Mouse (Mus musculus): Measurements from ENCODE around the gene Rhbdd2. TPM values are rescaled to one million over a fixed set of nuclear protein-coding genes. Genes with fewer than 3 reads are reported as not detected.

The Rhbdd2 gene
- polyA plus RNA-seq, 1 experiment from 2014 or later = 61.7 TPM

DNA sequence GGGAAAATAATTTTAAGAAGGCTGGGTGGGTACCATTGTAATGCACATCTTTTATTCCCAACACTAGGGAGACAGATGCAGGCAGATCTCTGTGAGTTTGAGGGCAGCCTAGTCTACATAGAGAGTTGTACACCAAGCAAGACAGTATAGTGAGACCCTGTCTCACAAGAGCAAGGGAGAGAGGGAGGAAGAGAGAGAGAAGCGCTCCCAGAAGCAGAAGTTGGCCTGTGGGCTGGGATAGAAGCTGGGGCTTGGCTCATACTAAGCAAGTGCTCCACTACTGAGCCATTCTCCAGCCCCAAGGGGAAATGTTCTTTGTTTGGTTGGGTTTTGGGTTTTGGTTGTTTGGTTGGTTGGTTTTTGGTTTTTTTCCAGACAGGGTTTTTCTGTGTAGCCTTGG lies 8.6 kb downstream of the Rhbdd2 start:
- Histone ChIP-seq H3K36me3 (ENCODE audit: control insufficient read depth, insufficient read depth, low read length) (peaks cover 41% of the 10 kb centered on the region), H3K4me2 (replicated peaks; ENCODE audit: low read depth, low read length) (no peak overlapping the region), H3K9me3 (ENCODE audit: control insufficient read depth, low read length) (no peaks in the 10 kb centered on the region), H3K4me1 (ENCODE audit: control insufficient read depth, insufficient read depth, low read length) (no peaks in the 10 kb centered on the region), H3K9ac (ENCODE audit: low read depth, low read length) (no peak overlapping the region), H3K4me3 (ENCODE audit: low read length) (no peak overlapping the region), H3K27me3 (ENCODE audit: control insufficient read depth, insufficient read depth, low read length) (no peaks in the 10 kb centered on the region), H3K27ac (ENCODE audit: low read depth, low read length) (no peak overlapping the region)
- 93% methylated on average over 1 of the region's 1 CpGs for WGBS
- no peak for ATAC-seq (ENCODE audit: low FRiP score, low TSS enrichment)

DNA sequence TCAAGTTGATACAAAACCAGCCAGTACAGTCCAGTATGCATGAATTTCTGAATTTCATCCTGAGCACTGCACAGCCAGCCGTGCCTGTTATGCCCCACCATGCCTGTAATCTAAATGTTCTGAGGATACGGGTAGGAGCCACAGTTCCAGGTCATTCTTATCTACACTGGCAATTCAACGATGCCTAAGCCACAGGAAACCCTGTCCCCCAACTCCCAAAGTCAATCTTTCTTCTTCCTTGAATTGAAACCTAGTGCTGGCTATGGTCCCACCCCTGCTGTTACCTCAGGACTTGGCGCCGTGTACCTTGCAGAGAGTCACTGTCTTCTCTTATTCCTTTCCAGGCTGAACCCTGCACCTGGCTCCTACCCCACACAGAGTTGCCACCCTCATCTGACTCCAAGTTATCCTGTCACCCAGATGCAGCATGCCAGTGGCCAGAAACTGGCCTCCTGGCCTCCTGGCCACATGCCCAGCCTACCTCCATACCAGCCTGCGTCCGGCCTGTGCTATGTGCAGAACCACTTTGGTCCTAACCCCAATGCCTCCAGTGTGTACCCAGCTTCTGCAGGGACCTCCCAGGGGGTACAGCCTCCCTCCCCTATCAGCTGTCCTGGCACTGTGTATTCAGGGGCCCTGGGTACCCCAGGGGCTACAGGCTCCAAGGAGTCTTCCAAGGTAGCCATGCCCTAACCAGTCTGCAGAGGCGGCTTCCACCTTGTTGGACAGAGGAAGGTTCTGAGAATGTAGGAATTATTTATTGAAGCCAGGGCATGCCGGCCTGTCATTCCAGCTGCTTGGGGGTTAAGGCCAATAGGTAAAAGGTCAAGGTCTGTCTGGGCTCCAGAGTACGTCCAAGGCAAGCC lies 10.5 kb downstream of the Rhbdd2 start:
- H3K4me2 ChIP-seq (replicated peaks; ENCODE audit: low read depth, low read length) = no peak overlapping the region
- no peak overlapping the region for H3K4me3 ChIP-seq (ENCODE audit: low read length)
- no peaks in the 10 kb centered on the region for H3K27me3 ChIP-seq (ENCODE audit: control insufficient read depth, insufficient read depth, low read length)
- peaks cover 23% of the 10 kb centered on the region for H3K36me3 ChIP-seq (ENCODE audit: control insufficient read depth, insufficient read depth, low read length)
- no peaks in the 10 kb centered on the region for H3K4me1 ChIP-seq (ENCODE audit: control insufficient read depth, insufficient read depth, low read length)
- H3K9me3 ChIP-seq (ENCODE audit: control insufficient read depth, low read length) = no peaks in the 10 kb centered on the region
- H3K9ac ChIP-seq (ENCODE audit: low read depth, low read length) = no peak overlapping the region
- no peak for ATAC-seq (ENCODE audit: low FRiP score, low TSS enrichment)
- WGBS = 85% methylated on average over 10 of the region's 10 CpGs
- H3K27ac ChIP-seq (ENCODE audit: low read depth, low read length) = no peak overlapping the region

DNA sequence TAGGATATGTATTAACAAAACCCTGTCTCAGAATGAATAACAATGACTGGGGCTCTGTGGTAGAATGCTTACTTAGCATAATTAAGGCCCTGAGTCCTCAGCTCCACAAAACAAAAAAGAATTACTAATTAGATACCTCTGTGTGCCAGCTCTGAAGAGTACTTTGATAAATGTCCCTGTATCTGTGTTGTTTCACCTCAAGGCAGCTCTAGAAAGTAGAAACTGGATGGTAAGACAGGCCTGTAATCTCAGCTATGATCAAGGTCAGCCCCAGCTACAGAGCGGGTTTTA lies 11.1 kb downstream of the Rhbdd2 start:
- H3K27me3 ChIP-seq (ENCODE audit: control insufficient read depth, insufficient read depth, low read length) = no peaks in the 10 kb centered on the region
- H3K4me2 ChIP-seq (replicated peaks; ENCODE audit: low read depth, low read length) = no peak overlapping the region
- no peak overlapping the region for H3K4me3 ChIP-seq (ENCODE audit: low read length)
- ATAC-seq (ENCODE audit: low FRiP score, low TSS enrichment) = no peak
- WGBS = 89% methylated on average over 1 of the region's 1 CpGs
- H3K9ac ChIP-seq (ENCODE audit: low read depth, low read length) = no peak overlapping the region
- peaks cover 18% of the 10 kb centered on the region; the same call in 1 of the 2 replicates for H3K36me3 ChIP-seq (ENCODE audit: control insufficient read depth, insufficient read depth, low read length)
- no peaks in the 10 kb centered on the region for H3K9me3 ChIP-seq (ENCODE audit: control insufficient read depth, low read length)
- no peak overlapping the region for H3K27ac ChIP-seq (ENCODE audit: low read depth, low read length)
- no peaks in the 10 kb centered on the region for H3K4me1 ChIP-seq (ENCODE audit: control insufficient read depth, insufficient read depth, low read length)

DNA sequence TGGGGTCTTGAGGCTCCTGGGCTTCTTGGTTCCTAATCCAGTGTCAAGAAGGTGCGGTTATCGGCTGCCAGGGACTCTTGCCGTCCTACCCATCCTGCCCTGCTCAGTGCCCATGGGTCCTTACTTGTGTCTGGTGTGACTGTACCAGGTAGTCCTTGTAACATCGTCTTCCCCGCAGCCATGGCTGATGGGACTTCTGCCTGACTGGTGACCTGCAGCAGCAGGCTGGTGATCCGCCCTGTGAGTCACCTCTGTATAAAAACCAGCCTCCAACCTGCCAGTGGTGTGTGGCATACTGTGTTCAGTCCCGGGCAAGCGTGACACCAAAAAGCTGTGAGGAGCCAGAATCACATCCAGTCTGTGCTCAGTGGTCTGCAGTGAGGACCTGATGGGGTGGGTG lies 11.5 kb downstream of the Rhbdd2 start:
- Histone ChIP-seq H3K9ac (ENCODE audit: low read depth, low read length) (no peak overlapping the region), H3K4me1 (ENCODE audit: control insufficient read depth, insufficient read depth, low read length) (no peaks in the 10 kb centered on the region), H3K4me2 (replicated peaks; ENCODE audit: low read depth, low read length) (no peak overlapping the region), H3K27me3 (ENCODE audit: control insufficient read depth, insufficient read depth, low read length) (no peaks in the 10 kb centered on the region), H3K9me3 (ENCODE audit: control insufficient read depth, low read length) (no peaks in the 10 kb centered on the region), H3K36me3 (ENCODE audit: control insufficient read depth, insufficient read depth, low read length) (peaks cover 14% of the 10 kb centered on the region; the same call in 1 of the 2 replicates), H3K4me3 (ENCODE audit: low read length) (no peak overlapping the region), H3K27ac (ENCODE audit: low read depth, low read length) (no peak overlapping the region)
- 95% methylated on average over 8 of the region's 8 CpGs for WGBS
- no peak for ATAC-seq (ENCODE audit: low FRiP score, low TSS enrichment)

DNA sequence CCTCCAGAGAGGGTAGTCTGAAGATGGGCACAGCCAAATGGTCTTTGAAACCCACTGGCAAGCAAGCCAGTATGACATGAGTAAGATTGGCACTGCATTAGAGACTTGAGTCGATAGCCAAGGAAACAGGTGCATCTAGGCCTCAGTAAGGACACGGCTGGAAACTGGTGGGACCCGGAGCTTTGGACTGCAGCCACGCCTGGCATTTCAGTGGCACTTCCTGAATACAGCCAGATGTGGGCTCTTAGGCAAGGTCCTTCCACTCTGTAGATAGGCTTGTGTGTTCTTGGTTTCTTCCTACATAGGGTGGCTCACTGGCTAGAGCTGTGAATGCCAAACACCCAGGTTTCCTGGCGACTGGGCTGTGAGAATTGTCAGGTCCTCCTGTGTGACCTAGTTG lies 12.9 kb downstream of the Rhbdd2 start:
- 80% methylated on average over 5 of the region's 5 CpGs for WGBS
- Histone ChIP-seq H3K4me3 (ENCODE audit: low read length) (no peak overlapping the region), H3K4me1 (ENCODE audit: control insufficient read depth, insufficient read depth, low read length) (no peaks in the 10 kb centered on the region), H3K27me3 (ENCODE audit: control insufficient read depth, insufficient read depth, low read length) (no peaks in the 10 kb centered on the region), H3K9ac (ENCODE audit: low read depth, low read length) (no peak overlapping the region), H3K27ac (ENCODE audit: low read depth, low read length) (no peak overlapping the region), H3K36me3 (ENCODE audit: control insufficient read depth, insufficient read depth, low read length) (peaks cover 5% of the 10 kb centered on the region; the same call in 1 of the 2 replicates), H3K9me3 (ENCODE audit: control insufficient read depth, low read length) (no peaks in the 10 kb centered on the region), H3K4me2 (replicated peaks; ENCODE audit: low read depth, low read length) (no peak overlapping the region)
- ATAC-seq (ENCODE audit: low FRiP score, low TSS enrichment) = no peak

DNA sequence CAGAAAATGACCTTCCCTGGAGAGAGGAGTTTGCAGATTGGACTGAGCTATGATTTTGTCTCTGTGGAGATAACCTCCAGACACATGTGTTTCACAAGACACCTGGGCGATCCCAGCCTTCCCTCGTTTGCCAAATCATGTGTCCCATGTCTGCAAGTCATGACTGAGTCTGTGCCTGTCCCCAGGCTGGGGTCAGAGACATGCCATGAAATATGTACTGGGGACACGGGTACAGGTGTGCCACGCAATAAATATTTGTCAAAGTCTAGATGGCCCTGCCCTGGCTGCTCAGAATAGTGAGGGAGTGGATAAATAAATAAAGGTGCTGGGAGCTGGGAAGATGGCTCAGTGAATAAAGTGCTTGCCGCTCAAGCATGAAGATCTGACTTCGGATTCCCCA lies 13.6 kb downstream of the Rhbdd2 start:
- H3K9me3 ChIP-seq (ENCODE audit: control insufficient read depth, low read length) = no peaks in the 10 kb centered on the region
- 56% methylated on average over 6 of the region's 6 CpGs for WGBS
- no peak overlapping the region for H3K27ac ChIP-seq (ENCODE audit: low read depth, low read length)
- H3K36me3 ChIP-seq (ENCODE audit: control insufficient read depth, insufficient read depth, low read length) = 0 out of 2 replicates have a peak, but pooled peaks cover 2% of the 10 kb centered on the region
- ATAC-seq (ENCODE audit: low FRiP score, low TSS enrichment) = no peak
- H3K4me2 ChIP-seq (replicated peaks; ENCODE audit: low read depth, low read length) = no peak overlapping the region
- no peaks in the 10 kb centered on the region for H3K4me1 ChIP-seq (ENCODE audit: control insufficient read depth, insufficient read depth, low read length)
- no peaks in the 10 kb centered on the region for H3K27me3 ChIP-seq (ENCODE audit: control insufficient read depth, insufficient read depth, low read length)
- H3K4me3 ChIP-seq (ENCODE audit: low read length) = no peak overlapping the region
- no peak overlapping the region for H3K9ac ChIP-seq (ENCODE audit: low read depth, low read length)

DNA sequence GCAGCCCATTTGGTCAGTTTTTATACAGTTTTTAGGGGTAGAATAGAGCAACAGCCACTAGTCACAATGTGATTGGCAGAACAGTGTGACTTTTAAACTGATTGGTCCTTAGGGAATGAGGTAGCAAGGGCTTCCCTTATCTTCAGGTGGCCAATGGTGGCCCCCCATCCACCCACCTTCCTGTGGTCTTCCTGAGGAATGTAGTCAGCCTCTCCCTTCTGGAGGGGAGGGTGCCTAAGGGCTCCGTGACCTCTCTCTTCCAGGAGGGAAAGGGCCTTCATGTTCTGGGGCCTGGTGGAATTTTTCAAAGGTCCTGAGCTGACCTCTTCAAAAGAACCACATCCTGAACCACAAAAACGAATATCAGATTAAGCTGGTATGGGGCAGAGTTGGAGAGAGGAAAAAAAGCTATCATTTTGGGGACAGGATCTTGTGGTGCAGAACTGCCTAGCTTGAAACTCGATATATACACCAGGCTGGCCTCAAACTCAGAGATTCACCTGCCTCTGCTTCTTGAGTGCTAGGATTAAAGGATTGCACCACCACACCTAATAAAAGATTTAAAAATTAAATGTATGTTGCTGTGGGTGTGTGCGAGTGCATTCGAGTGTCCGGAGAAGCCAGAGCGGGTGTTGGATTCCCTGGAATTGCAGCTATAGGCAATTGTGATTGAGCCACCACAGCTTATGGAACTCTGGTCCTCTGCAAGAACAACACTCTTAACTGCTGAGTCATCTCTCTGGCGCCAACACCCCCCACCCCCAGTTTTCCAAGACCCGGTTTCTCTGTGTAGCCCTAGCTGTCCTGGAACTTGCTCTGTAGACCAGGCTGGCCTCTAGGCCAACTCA lies 16.3 kb downstream of the Rhbdd2 start:
- 80% methylated on average over 9 of the region's 9 CpGs for WGBS

DNA sequence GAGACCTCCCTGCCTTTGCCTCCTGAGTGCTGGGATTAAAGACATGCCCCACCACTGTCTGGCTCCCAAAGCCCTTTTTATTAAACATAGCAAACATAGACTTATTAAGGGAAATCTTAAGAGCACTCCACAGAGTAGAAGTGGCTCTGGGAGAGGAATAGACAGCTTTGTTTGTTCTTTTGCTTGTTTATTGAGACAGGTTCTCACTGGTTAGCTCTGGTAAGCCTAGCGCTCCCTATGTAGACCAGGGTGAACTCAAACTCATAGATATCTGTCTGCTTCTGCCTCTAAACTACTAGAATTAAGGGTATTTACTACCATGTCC lies 16.9 kb downstream of the Rhbdd2 start:
- Histone ChIP-seq H3K4me2 (replicated peaks; ENCODE audit: low read depth, low read length) (no peak overlapping the region), H3K27me3 (ENCODE audit: control insufficient read depth, insufficient read depth, low read length) (no peaks in the 10 kb centered on the region), H3K36me3 (ENCODE audit: control insufficient read depth, insufficient read depth, low read length) (no peaks in the 10 kb centered on the region), H3K27ac (ENCODE audit: low read depth, low read length) (no peak overlapping the region), H3K9ac (ENCODE audit: low read depth, low read length) (no peak overlapping the region), H3K4me3 (ENCODE audit: low read length) (no peak overlapping the region), H3K9me3 (ENCODE audit: control insufficient read depth, low read length) (no peaks in the 10 kb centered on the region), H3K4me1 (ENCODE audit: control insufficient read depth, insufficient read depth, low read length) (peaks cover 4% of the 10 kb centered on the region; the same call in 1 of the 2 replicates)
- ATAC-seq (ENCODE audit: low FRiP score, low TSS enrichment) = no peak
- WGBS = 100% methylated on average over 1 of the region's 1 CpGs

More for the DNA sequence above, 16.3 kb downstream of the Rhbdd2 start:
- Histone ChIP-seq H3K36me3 (ENCODE audit: control insufficient read depth, insufficient read depth, low read length) (no peaks in the 10 kb centered on the region), H3K27ac (ENCODE audit: low read depth, low read length) (no peak overlapping the region), H3K9ac (ENCODE audit: low read depth, low read length) (no peak overlapping the region), H3K4me2 (replicated peaks; ENCODE audit: low read depth, low read length) (no peak overlapping the region), H3K27me3 (ENCODE audit: control insufficient read depth, insufficient read depth, low read length) (no peaks in the 10 kb centered on the region), H3K4me3 (ENCODE audit: low read length) (no peak overlapping the region), H3K9me3 (ENCODE audit: control insufficient read depth, low read length) (no peaks in the 10 kb centered on the region), H3K4me1 (ENCODE audit: control insufficient read depth, insufficient read depth, low read length) (peaks cover 4% of the 10 kb centered on the region; the same call in 1 of the 2 replicates)
- no peak for ATAC-seq (ENCODE audit: low FRiP score, low TSS enrichment)

DNA sequence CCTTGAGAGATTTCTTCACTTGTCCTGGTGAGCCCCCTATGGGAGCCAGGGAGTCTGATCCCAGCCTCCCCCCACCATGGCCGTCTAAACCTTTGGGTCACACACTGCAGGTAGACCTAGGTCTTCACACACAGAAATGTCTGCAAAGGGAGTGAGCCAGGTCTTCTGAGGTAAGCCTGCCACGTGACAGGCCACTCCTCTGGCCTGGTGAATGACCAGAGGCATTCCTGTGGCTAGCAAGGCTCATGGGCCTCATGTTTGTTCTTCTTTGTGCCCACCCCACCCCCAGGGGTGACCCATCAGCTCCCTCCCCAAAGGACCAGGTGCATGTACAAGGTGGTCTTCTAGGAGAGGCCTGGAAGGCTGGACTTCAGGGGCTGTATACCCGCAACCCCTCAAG lies 19.1 kb downstream of the Rhbdd2 start:
- Histone ChIP-seq H3K36me3 (ENCODE audit: control insufficient read depth, insufficient read depth, low read length) (no peaks in the 10 kb centered on the region), H3K27me3 (ENCODE audit: control insufficient read depth, insufficient read depth, low read length) (no peaks in the 10 kb centered on the region), H3K9me3 (ENCODE audit: control insufficient read depth, low read length) (no peaks in the 10 kb centered on the region), H3K4me2 (replicated peaks; ENCODE audit: low read depth, low read length) (no peak overlapping the region), H3K4me3 (ENCODE audit: low read length) (no peak overlapping the region), H3K4me1 (ENCODE audit: control insufficient read depth, insufficient read depth, low read length) (peaks cover 4% of the 10 kb centered on the region; the same call in 1 of the 2 replicates), H3K27ac (ENCODE audit: low read depth, low read length) (no peak overlapping the region), H3K9ac (ENCODE audit: low read depth, low read length) (no peak overlapping the region)
- no peak for ATAC-seq (ENCODE audit: low FRiP score, low TSS enrichment)
- 75% methylated on average over 3 of the region's 3 CpGs for WGBS
